Mouse (Mus musculus): Measurements from ENCODE around the gene Gm2244.
"Not testable (repeated sequence)": the region's sequence is repeated elsewhere in the genome, so short reads cannot be mapped to it uniquely, and the experiment has no call there.

The Gm2244 gene

DNA sequence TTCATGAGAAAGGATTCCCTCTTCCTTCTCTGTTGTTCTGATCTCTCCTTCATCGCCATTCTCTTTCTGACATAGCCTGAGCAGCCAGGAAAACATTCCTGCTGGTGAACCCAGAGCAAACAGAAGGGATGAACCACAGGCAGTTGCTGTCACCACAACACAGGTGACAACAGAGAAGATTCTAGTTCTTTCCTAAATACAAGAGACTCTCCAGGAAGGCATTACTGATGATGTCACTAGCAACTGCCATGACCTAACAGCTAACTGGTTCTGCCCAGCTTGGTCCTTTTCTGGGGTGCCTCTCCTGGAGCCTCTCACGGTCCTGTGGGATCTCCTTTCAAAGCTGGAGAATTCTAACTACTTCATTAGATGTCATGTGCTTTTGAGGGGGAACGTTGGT, at the start of gene Gm2244:
Gene Gm2244, minus strand, starts transcription at position 101 of the 400 bp plus-strand sequence.
- not testable (repeated sequence) for ATAC-seq (ENCODE audit: insufficient number of reproducible peaks, low FRiP score, low TSS enrichment)

DNA sequence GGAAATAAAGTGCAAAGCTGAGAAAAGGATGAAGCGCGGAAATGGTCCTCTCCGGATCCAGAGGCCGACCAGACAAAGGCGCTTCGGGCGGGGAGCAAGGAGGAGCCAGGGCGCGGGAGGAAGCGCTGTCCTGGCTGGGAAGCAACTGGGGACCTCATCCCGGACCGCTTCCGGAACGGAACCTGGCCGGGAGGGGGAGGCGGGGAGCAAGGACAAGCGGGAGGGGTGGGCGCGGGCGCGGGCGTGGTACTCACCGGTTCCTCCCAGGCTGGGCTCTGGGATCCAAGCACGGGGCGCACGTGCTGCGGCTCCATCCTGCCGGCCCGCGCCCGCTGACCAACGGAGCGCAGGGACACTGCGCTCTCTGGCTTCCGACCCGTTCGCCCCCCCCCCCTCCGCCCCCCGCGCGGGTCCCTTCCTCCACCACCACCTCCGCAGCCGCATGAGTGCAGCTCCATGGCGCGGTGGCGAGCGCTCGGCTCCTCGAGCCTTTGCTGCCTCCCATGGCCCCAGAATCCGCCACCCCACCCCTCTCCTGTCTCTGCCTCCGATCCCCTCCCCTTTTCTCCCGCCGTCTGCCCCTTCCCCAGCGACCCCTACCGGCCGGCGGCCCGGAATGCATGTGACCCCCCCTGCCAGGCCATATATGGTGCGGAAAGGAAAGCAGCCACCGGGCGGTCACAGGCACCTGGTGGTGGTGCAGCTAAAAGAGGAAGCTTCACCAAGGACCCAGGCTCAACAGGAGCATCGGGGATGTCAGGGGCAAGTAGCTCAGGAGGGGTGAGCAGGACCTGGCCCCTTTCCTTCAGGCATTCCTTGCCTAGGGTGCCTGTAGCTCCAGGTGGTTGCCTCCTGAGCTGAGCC, 35.3 kb upstream of the Gm2244 start, which contains the start of gene Gm2237:
Gene Gm2237, minus strand, starts transcription at position 332 of the 864 bp plus-strand sequence.
- ATAC-seq (ENCODE audit: insufficient number of reproducible peaks, low FRiP score, low TSS enrichment): not testable (repeated sequence)
